Mouse (Mus musculus) C2C12 (cell line): ENCODE data around the gene Mapkapk2.

ENCODE experiments used
- CEBPB ChIP-seq: IDR thresholded peaks from one replicate; pipeline ENCODE4 v1.6.1; 2011; ENCODE audit warnings: low read depth, mild to moderate bottlenecking, control low read depth, moderate library complexity
- CTCF ChIP-seq: IDR thresholded peaks from one replicate; pipeline ENCODE4 v1.5.1; 2011; ENCODE audit not compliant: control insufficient read depth, insufficient read depth, insufficient read length
- FOSL1 ChIP-seq: IDR thresholded peaks from one replicate; pipeline ENCODE4 v1.8.0; 2011; ENCODE audit warnings: mild to moderate bottlenecking, low read length; ENCODE audit not compliant: poor library complexity, insufficient read depth, severe bottlenecking
- MAX ChIP-seq: IDR thresholded peaks from one replicate; pipeline ENCODE4 v1.6.1; 2011; ENCODE audit warnings: mild to moderate bottlenecking, control low read depth
- MYOD1 ChIP-seq: IDR thresholded peaks from one replicate; pipeline ENCODE4 v1.6.1; 2011; ENCODE audit warnings: low read depth; ENCODE audit not compliant: control insufficient read depth, insufficient read length
- MYOG ChIP-seq: IDR thresholded peaks from one replicate; pipeline ENCODE4 v1.6.1; 2011; ENCODE audit not compliant: control insufficient read depth, insufficient read length; ENCODE audit errors: extremely low read depth
- USF1 ChIP-seq: IDR thresholded peaks from one replicate; pipeline ENCODE4 v1.6.1; 2011; ENCODE audit warnings: low read depth, mild to moderate bottlenecking, control low read depth, moderate library complexity

DNA sequence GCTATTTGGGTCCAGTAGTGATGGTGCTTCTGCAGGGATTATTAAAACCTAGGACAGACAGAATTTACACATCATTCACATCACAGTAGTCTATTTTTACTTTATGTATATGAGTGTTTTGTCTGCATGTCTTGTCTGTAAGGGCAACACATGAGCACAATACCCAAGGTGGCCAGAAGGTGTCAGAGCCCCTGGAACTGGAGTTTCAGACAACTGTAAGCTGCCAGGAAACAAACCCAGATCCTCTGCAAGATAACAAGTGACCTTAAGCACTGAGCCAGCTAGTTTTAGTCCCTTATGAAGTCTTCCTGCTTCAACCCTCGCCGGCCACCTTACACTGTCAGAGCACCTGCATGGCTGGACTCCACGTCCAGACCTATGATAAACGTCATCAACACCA, 17.9 kb downstream of the Mapkapk2 start:
- TF ChIP-seq CTCF (no peak), USF1 (no peak), FOSL1 (no peak), MAX (no peak), MYOG (no peak), CEBPB (no peak), MYOD1 (no peak)
